Mouse (Mus musculus) liver, embryonic 14 days (tissue): Measurements from ENCODE around the gene Adamts6. TPM values are rescaled to one million over a fixed set of nuclear protein-coding genes. Genes with fewer than 3 reads are reported as not detected.

ENCODE experiments used
- polyA plus RNA-seq: library from polyadenylated mRNA; depleted of rRNA; stranded (reverse); fragments of >200 nt; gene quantifications from 2 replicates; pipeline ENCODE4 v1.2.3, GENCODE M21; 2012; rRNA removed

Gene Adamts6
- 0.44 and 0.49 TPM in 2 replicates for polyA plus RNA-seq

DNA sequence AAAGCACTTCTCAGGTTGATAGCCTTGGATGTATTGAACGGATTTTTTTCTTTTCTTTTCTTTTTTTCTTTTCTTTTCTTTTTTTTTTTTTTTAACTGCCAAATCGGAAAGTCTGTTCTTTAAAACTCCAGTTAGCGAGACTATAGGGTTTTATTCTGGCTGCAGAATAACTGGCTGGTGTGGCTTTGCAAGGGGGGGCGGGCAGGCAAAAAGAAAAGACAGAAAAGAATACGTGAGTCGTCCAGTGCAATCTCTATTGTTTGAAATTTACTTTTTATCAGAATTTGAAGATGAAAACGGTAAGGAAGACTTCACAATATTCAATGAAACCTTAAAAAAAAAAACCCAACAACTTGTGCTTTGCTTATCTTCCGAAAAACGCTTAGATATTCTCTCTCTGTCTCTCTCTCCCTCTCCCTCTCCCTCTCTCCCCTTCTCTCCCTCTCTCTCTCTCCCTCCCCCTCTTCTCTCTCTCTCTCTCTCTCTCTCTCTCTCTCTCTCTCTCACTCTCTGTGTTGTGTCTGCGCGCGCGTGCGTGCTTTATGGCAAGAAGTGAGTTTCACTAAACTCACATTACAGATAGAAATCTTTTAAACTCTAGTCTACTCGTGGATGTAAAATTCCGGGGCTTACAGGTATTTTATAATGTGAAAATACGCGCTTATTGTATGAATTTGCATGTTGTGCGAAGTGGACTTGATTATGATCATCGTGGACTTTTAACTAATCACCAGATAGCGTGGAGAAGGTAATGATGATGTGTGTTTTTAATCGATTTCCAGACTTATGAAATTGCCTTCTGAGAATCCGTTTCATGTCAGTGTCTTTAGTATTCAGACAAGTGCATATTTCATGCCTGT, at the start of gene Adamts6:
TSS of gene Adamts6 (plus strand) at position 470 of the 860 bp plus-strand sequence.

Other genes starting within 250 kb of the Adamts6 start
- gene Nln, start 178.2 kb upstream of the Adamts6 start, polyA plus RNA-seq, result 5.5 and 7.2 TPM in 2 replicates
- gene Sgtb, start 178.1 kb upstream of the Adamts6 start, polyA plus RNA-seq, result 0.30 and 0.37 TPM in 2 replicates
- 8.6 and 10.6 TPM in 2 replicates for gene Trappc13, start 109.4 kb upstream of the Adamts6 start, polyA plus RNA-seq
- 5.7 and 6.5 TPM in 2 replicates for gene Trim23, start 109.0 kb upstream of the Adamts6 start, polyA plus RNA-seq
- 47.8 and 53.5 TPM in 2 replicates for gene Cenpk, start 59.2 kb upstream of the Adamts6 start, polyA plus RNA-seq
- 8.0 and 9.3 TPM in 2 replicates for gene Ppwd1, start 59.0 kb upstream of the Adamts6 start, polyA plus RNA-seq